Mouse (Mus musculus): ENCODE results near the gene Camk1d. TPM values are rescaled to one million over a fixed set of nuclear protein-coding genes. Genes with fewer than 3 reads are reported as not detected.
"Not testable (repeated sequence)": the region's sequence is repeated elsewhere in the genome, so short reads cannot be mapped to it uniquely, and the experiment has no call there.

Camk1d gene
- polyA plus RNA-seq, 1 experiment, result 14.3 TPM

DNA sequence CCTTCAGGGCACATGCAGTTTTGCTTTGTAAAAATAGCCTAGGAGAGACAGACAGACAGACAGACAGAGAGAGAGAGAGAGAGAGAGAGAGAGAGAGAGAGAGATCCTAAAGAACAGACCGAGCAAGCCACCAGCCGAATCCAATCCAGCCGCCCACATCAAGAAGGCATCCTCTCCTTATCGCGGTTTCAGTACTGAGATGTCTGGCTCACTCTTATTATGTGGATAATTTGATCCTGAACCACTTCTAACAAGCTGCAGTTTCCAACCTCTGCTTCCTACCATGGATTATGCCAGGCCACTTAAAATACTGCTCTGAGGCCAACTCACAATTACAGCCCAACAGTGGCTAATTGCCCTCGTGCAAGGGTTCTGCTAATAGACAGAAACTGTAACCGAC, 325.9 kb downstream of the Camk1d start:
- H3K36me3 ChIP-seq (ENCODE audit: control insufficient read depth, insufficient read depth, low read length), result no peaks in the 10 kb centered on the region
- 88% methylated on average over 7 of the region's 7 CpGs for WGBS
- TF ChIP-seq CTCF (IDR thresholded peaks at IDR 0.05; ENCODE audit: extremely low read depth, insufficient read length, insufficient replicate concordance, low read depth, low read length) (no peak), POLR2A (IDR thresholded peaks at IDR 0.05; ENCODE audit: low read depth, low read length) (no peak)
- H3K4me1 ChIP-seq (ENCODE audit: control insufficient read depth, insufficient read depth, insufficient read length, low read length), result peaks cover 3% of the 10 kb centered on the region; the same call in 1 of the 2 replicates
- H3K27ac ChIP-seq (ENCODE audit: insufficient read depth, low read depth, low read length), result no peak overlapping the region
- no peak overlapping the region for H3K4me3 ChIP-seq (ENCODE audit: low read depth, low read length)
- no peaks in the 10 kb centered on the region for H3K27me3 ChIP-seq (ENCODE audit: control insufficient read depth, insufficient read depth, low read length)

DNA sequence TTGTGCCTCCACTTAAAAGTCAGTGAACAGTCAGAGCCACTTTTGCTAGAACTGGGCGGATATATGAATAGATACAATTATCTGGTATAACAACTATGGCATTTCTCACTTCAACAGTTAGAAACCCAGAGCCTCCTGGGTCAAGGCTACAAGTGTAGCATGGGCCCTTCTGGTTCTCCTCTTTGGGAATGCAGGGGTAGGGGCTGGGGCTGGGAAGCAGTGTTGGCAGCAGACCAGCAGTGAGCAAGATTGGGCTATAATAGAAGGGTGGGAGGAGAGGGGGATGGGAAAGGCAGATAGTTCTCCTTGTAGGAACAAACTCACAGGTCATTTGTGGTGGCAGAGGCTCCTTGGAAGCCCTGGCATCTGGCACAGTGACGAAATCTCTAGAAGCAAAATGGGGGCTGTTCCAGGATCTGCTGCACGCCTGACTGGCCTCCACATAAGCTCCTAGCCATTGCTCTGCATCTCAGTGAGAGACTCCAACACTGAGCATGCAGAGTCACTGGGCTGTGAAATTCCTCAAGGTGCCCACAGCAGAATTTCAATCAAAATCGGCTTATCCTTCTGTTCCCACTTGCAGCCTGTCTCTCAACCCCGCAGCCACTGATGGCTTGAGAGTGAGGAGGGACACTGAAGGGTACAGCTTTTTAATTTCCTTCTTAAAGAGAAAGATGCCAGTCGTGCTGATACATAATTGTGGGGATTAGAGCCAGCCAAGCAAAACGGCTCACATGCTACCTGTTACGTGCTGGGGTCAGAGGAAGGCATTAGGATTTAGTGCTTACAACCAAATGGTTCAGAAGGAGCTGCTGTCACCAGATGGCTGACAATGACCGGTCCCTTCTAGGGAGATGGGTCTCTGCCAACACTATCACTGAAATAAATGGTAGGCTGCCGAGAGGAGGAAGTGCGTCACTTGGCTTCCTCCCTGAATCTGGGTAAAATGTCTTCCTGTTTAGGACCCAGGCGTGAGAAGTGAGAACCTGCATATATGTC, 332.3 kb downstream of the Camk1d start:
- no peaks in the 10 kb centered on the region for H3K36me3 ChIP-seq (ENCODE audit: control insufficient read depth, insufficient read depth, low read length)
- no peak overlapping the region for H3K27ac ChIP-seq (ENCODE audit: insufficient read depth, low read depth, low read length)
- no peak overlapping the region for H3K4me3 ChIP-seq (ENCODE audit: low read depth, low read length)
- TF ChIP-seq CTCF (IDR thresholded peaks at IDR 0.05; ENCODE audit: extremely low read depth, insufficient read length, insufficient replicate concordance, low read depth, low read length) (no peak), POLR2A (IDR thresholded peaks at IDR 0.05; ENCODE audit: low read depth, low read length) (no peak)
- no peaks in the 10 kb centered on the region for H3K27me3 ChIP-seq (ENCODE audit: control insufficient read depth, insufficient read depth, low read length)
- H3K4me1 ChIP-seq (ENCODE audit: control insufficient read depth, insufficient read depth, insufficient read length, low read length), result no peaks in the 10 kb centered on the region
- WGBS, result 74% methylated on average over 12 of the region's 12 CpGs

DNA sequence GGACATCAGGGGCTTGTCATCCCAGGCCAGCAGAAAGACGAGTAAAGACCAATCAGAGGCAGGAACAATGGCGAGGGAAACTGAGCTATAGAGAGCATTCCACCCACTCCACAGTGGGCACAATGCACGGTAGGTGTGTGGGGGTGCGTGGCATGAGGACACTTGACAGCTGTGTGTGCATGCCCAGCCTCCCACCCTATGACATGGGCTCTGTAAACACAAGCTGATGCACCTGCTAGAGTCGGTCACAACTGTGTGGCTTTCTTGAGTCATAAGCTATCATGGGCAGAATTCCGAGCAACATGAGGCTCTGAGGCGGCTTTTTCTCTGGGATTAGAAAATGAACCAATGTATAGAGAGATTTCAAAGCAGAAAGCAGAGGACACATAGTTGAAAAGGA, 333.3 kb downstream of the Camk1d start:
- no peak overlapping the region for H3K4me3 ChIP-seq (ENCODE audit: low read depth, low read length)
- no peaks in the 10 kb centered on the region for H3K36me3 ChIP-seq (ENCODE audit: control insufficient read depth, insufficient read depth, low read length)
- H3K27me3 ChIP-seq (ENCODE audit: control insufficient read depth, insufficient read depth, low read length), result no peaks in the 10 kb centered on the region
- no peak overlapping the region for H3K27ac ChIP-seq (ENCODE audit: insufficient read depth, low read depth, low read length)
- TF ChIP-seq POLR2A (IDR thresholded peaks at IDR 0.05; ENCODE audit: low read depth, low read length), result no peak
- TF ChIP-seq CTCF (IDR thresholded peaks at IDR 0.05; ENCODE audit: extremely low read depth, insufficient read length, insufficient replicate concordance, low read depth, low read length), result no peak
- H3K4me1 ChIP-seq (ENCODE audit: control insufficient read depth, insufficient read depth, insufficient read length, low read length), result no peaks in the 10 kb centered on the region
- 86% methylated on average over 7 of the region's 7 CpGs for WGBS

GRCm38 (mm10) chr2:5378922-5379321, 335.4 kb downstream of the Camk1d start:
- not testable (repeated sequence) for H3K27ac ChIP-seq (ENCODE audit: insufficient read depth, low read depth, low read length); H3K4me1 ChIP-seq (ENCODE audit: control insufficient read depth, insufficient read depth, insufficient read length, low read length); H3K36me3 ChIP-seq (ENCODE audit: control insufficient read depth, insufficient read depth, low read length); H3K4me3 ChIP-seq (ENCODE audit: low read depth, low read length); H3K27me3 ChIP-seq (ENCODE audit: control insufficient read depth, insufficient read depth, low read length)
- WGBS, result 58% methylated on average over 18 of the region's 18 CpGs

GRCm38 (mm10) chr2:5378066-5378672, 336.1 kb downstream of the Camk1d start:
- Histone ChIP-seq H3K27me3 (ENCODE audit: control insufficient read depth, insufficient read depth, low read length) (no peaks in the 10 kb centered on the region), H3K4me1 (ENCODE audit: control insufficient read depth, insufficient read depth, insufficient read length, low read length) (no peaks in the 10 kb centered on the region), H3K27ac (ENCODE audit: insufficient read depth, low read depth, low read length) (no peak overlapping the region), H3K4me3 (ENCODE audit: low read depth, low read length) (no peak overlapping the region), H3K36me3 (ENCODE audit: control insufficient read depth, insufficient read depth, low read length) (no peaks in the 10 kb centered on the region)
- TF ChIP-seq POLR2A (IDR thresholded peaks at IDR 0.05; ENCODE audit: low read depth, low read length), result no peak
- no peak for TF ChIP-seq CTCF (IDR thresholded peaks at IDR 0.05; ENCODE audit: extremely low read depth, insufficient read length, insufficient replicate concordance, low read depth, low read length)
- 78% methylated on average over 6 of the region's 6 CpGs for WGBS

DNA sequence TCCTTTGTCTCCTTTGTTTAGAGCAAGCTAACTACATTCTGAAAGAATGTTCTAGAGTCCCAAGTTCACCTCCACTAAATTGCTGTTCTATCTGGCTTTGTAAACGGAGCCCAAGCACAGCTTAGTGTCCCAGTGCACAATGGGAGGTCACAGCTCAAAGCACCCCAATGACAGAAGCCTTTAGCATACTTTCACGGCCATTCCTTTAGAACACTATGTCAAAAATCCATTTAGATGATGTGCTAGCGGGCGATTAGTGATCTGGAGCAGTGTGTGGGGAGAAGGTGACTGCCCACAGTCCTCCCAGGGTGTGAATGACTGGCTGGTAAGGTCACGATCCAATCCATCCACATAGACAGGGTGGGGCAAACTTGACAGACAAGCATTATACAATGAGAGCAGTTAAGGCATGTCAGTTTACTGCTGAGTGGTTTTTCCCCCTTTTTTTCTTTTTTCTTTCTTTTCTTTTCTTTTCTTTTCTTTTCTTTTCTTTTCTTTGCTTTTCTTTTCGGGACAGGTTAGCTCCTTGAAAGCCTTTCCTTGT, 341.4 kb downstream of the Camk1d start:
- no peaks in the 10 kb centered on the region for H3K36me3 ChIP-seq (ENCODE audit: control insufficient read depth, insufficient read depth, low read length)
- H3K4me1 ChIP-seq (ENCODE audit: control insufficient read depth, insufficient read depth, insufficient read length, low read length), result no peaks in the 10 kb centered on the region
- no peaks in the 10 kb centered on the region for H3K27me3 ChIP-seq (ENCODE audit: control insufficient read depth, insufficient read depth, low read length)
- H3K27ac ChIP-seq (ENCODE audit: insufficient read depth, low read depth, low read length), result no peak overlapping the region
- H3K4me3 ChIP-seq (ENCODE audit: low read depth, low read length), result no peak overlapping the region
- TF ChIP-seq POLR2A (IDR thresholded peaks at IDR 0.05; ENCODE audit: low read depth, low read length), result no peak
- TF ChIP-seq CTCF (IDR thresholded peaks at IDR 0.05; ENCODE audit: extremely low read depth, insufficient read length, insufficient replicate concordance, low read depth, low read length), result no peak
- 64% methylated on average over 6 of the region's 6 CpGs for WGBS

- no peak for TF ChIP-seq POLR2A (IDR thresholded peaks at IDR 0.05; ENCODE audit: low read depth, low read length)
- TF ChIP-seq CTCF (IDR thresholded peaks at IDR 0.05; ENCODE audit: extremely low read depth, insufficient read length, insufficient replicate concordance, low read depth, low read length), result no peak
- Histone ChIP-seq H3K4me1 (ENCODE audit: control insufficient read depth, insufficient read depth, insufficient read length, low read length) (no peaks in the 10 kb centered on the region), H3K27me3 (ENCODE audit: control insufficient read depth, insufficient read depth, low read length) (no peaks in the 10 kb centered on the region), H3K27ac (ENCODE audit: insufficient read depth, low read depth, low read length) (no peak overlapping the region), H3K4me3 (ENCODE audit: low read depth, low read length) (no peak overlapping the region), H3K36me3 (ENCODE audit: control insufficient read depth, insufficient read depth, low read length) (no peaks in the 10 kb centered on the region)
- 76% methylated on average over 3 of the region's 3 CpGs for WGBS
Observed at GRCm38 (mm10) chr2:5371316-5371715, 343.0 kb downstream of the Camk1d start.

Data from small intestine, adult 2 months (tissue).